Comparison of ENCODE assay signal across 25 mouse cellular contexts in genomic region chrX:47764440-47764839, GRCm38 (mm10).
"Had no signal": no experiment of that assay in that cellular context is flagged by ENCODE, and none has a peak within 500 bp of the region (broad histone marks: within the 10 kb centered on the region; RNA-seq: fewer than 3 reads in every experiment).

No protein-coding gene starts in this region.

- ATAC-seq: hindbrain, postnatal 0 days; intestine, embryonic 16.5 days; liver, embryonic 12.5 days had no signal

- H3K27me3 ChIP-seq: heart, embryonic 12.5 days; hindbrain, embryonic 13.5 days; hindbrain, embryonic 15.5 days; kidney, embryonic 15.5 days; limb, embryonic 13.5 days; limb, embryonic 15.5 days; liver, embryonic 12.5 days had no signal

- H3K36me3 ChIP-seq: heart, embryonic 10.5 days; heart, embryonic 12.5 days; hindbrain, embryonic 13.5 days; hindbrain, embryonic 15.5 days; kidney, embryonic 15.5 days; limb, embryonic 13.5 days; limb, embryonic 15.5 days; liver, embryonic 12.5 days had no signal

- H3K9me3 ChIP-seq: heart, embryonic 10.5 days; heart, embryonic 12.5 days; hindbrain, embryonic 13.5 days; hindbrain, embryonic 15.5 days; kidney, embryonic 15.5 days; limb, embryonic 13.5 days; limb, embryonic 15.5 days; liver, embryonic 12.5 days had no signal

- H3K4me3 ChIP-seq: heart, embryonic 10.5 days; heart, embryonic 12.5 days; hindbrain, embryonic 13.5 days; hindbrain, embryonic 15.5 days; kidney, embryonic 15.5 days; limb, embryonic 13.5 days; limb, embryonic 15.5 days; liver, embryonic 12.5 days had no signal

- DNase-seq: gastrocnemius, postnatal 14 days; gastrocnemius, postnatal 36 days; heart, adult 18-20 months; heart, postnatal 10 days; heart, postnatal 4 days; kidney, adult 11 months; kidney, adult 2 months; kidney, adult 9 months; kidney, postnatal 14 days; kidney, postnatal 36 days; layer of hippocampus, adult 9-11 months; layer of hippocampus, postnatal 36 days; left cerebral cortex, postnatal 4 days had no signal

- H3K4me1 ChIP-seq: heart, embryonic 10.5 days; heart, embryonic 12.5 days; hindbrain, embryonic 13.5 days; hindbrain, embryonic 15.5 days; kidney, embryonic 15.5 days; limb, embryonic 13.5 days; limb, embryonic 15.5 days; liver, embryonic 12.5 days had no signal

- H3K27ac ChIP-seq: heart, embryonic 10.5 days; hindbrain, embryonic 13.5 days; hindbrain, embryonic 15.5 days; hindbrain, postnatal 0 days; kidney, embryonic 15.5 days; kidney, postnatal 0 days; limb, embryonic 13.5 days; limb, embryonic 15.5 days; liver, embryonic 12.5 days; liver, embryonic 14.5 days had no signal
